Mouse (Mus musculus): ENCODE data around the gene Lgals4. TPM values are rescaled to one million over a fixed set of nuclear protein-coding genes. Genes with fewer than 3 reads are reported as not detected.

Gene Lgals4
- polyA plus RNA-seq, 1 experiment from 2014 or later = 5.7 TPM

DNA sequence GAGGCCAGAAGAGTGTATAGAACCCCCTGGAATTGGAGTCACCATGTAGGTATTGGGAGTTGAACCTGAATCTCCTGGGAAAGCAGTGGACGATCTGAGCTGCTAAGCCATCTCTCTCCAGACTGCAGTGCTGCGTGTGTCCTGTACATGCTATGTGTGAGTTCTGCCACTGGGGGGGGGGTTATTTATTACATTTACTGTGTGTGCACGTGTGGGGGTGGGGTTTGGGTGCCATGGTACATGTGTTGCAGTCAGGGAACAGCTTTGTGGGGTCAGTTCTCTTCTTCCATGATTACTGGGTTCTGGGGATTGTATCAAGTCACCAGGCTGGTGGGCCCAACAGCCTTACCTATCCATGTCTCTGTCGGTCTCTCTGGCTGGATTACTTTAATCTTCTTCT lies 26.8 kb upstream of the Lgals4 start:
- 82% methylated on average over 4 of the region's 4 CpGs for WGBS
- Histone ChIP-seq H3K4me1 (replicated peaks; ENCODE audit: control insufficient read depth, insufficient read depth, low read length) (peaks cover 26% of the 10 kb centered on the region), H3K27ac (ENCODE audit: low read length) (no peak overlapping the region), H3K4me3 (replicated peaks; ENCODE audit: low read length) (no peak overlapping the region), H3K27me3 (replicated peaks; ENCODE audit: control insufficient read depth, insufficient read depth, low read length) (no peaks in the 10 kb centered on the region), H3K9ac (replicated peaks; ENCODE audit: low read depth, low read length) (no peak overlapping the region), H3K4me2 (ENCODE audit: low read length) (no peak overlapping the region), H3K9me3 (ENCODE audit: control insufficient read depth, low read length) (no peaks in the 10 kb centered on the region), H3K36me3 (ENCODE audit: control insufficient read depth, insufficient read depth) (no peaks in the 10 kb centered on the region)
- no peak for ATAC-seq

DNA sequence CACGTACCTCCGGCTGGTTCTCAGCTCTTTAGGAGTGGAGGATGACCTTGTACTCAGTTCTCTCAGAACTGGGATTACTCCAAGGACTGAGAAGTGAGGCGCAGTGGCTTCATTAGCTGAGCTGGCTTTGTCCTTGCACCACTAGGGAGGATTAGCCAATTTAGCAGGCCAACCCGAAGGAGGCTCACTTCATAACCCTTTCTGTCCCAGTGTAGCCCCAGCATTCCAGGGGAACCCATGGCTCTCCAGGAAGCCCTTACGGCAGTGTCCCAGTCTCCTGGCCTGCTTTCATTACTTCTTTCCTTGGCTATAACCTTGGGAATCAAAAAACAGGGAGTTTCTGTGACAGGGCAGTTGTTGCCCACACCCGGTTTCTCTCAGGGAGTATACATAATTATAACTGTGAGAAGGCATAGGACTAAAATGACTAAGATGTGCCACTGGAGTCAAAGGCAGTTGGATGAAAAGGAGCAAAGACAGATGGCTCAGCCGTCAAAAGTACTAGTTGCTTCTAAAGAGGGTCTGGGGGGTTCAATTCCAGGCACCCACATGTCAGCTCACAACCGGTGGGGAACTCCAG lies 25.9 kb upstream of the Lgals4 start:
- WGBS = 24% methylated on average over 6 of the region's 8 CpGs
- peaks cover 30% of the 10 kb centered on the region for H3K4me1 ChIP-seq (replicated peaks; ENCODE audit: control insufficient read depth, insufficient read depth, low read length)
- no peak for ATAC-seq

DNA sequence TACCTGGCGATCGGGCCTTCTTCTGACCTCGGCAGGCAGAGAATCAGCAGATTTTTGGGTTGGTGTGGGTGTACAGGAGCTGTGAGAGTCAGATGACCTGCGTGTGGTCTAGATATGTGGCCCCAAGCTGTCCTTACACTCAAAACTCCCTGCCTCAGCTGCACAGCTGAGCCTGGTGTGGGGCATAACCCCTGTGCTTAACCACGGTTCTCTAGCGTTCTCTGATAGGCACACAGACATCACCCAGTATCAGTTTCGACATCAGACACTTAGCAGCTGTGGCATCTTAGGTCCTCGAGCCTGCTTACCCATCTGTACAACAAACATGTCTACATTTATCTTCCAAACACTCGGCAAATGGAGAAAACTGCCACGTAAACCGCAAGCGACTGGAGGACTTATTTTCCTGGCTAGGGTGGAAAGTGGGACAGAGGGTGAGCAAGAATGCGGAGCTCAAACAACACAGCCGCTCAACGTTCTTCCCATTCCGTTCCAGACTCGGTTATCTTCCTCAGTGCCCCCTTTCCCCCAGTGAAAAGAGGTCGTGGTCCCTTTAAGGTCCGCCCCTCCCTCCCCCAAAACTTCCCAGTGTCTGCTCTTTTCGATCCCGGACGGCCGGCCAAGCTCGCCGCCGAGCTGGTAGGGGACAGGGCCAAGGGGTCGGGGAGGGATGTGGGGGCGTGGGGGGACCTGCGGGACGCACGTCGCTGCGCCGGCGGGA lies 25.3 kb upstream of the Lgals4 start, which contains the start of gene Hnrnpl:
TSS of gene Hnrnpl (plus strand) at position 321 of the 721 bp plus-strand sequence.
- H3K36me3 ChIP-seq (ENCODE audit: control insufficient read depth, insufficient read depth) = peaks cover 4% of the 10 kb centered on the region
- peak; percentile 2 for ATAC-seq

More for the DNA sequence above, 25.9 kb upstream of the Lgals4 start:
- no peaks in the 10 kb centered on the region for H3K9me3 ChIP-seq (ENCODE audit: control insufficient read depth, low read length)
- H3K9ac ChIP-seq (replicated peaks; ENCODE audit: low read depth, low read length) = peak overlapping the region; percentile 98
- H3K36me3 ChIP-seq (ENCODE audit: control insufficient read depth, insufficient read depth) = no peaks in the 10 kb centered on the region
- peak overlapping the region; percentile 99 for H3K27ac ChIP-seq (ENCODE audit: low read length)
- no peaks in the 10 kb centered on the region for H3K27me3 ChIP-seq (replicated peaks; ENCODE audit: control insufficient read depth, insufficient read depth, low read length)
- peak overlapping the region; percentile 98 for H3K4me2 ChIP-seq (ENCODE audit: low read length)
- peak overlapping the region; percentile 92 for H3K4me3 ChIP-seq (replicated peaks; ENCODE audit: low read length)

DNA sequence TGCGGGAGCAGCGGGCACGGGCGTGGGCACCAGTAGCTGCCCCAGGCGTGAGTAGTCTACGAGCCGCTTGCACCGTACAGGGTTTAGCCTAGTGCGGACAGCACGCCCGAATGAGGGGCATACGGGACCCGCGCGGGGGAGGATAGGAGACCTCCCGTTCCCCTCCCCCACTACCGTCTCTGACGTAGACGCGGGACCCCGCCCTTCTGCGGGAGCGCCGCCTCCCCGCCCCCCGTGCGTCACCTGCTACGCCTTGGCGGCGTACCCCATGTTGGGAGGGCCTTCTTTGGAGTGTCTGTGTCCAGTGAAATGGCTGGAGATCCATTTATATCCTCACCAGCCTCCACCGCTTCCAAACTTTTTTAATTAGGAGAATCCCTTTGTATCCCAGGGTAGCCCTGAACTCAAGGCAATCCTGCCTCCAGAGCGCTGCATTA lies 24.7 kb upstream of the Lgals4 start:
- peak overlapping the region; percentile 99 for H3K27ac ChIP-seq (ENCODE audit: low read length)
- H3K9me3 ChIP-seq (ENCODE audit: control insufficient read depth, low read length) = no peaks in the 10 kb centered on the region
- H3K4me1 ChIP-seq (replicated peaks; ENCODE audit: control insufficient read depth, insufficient read depth, low read length) = peaks cover 33% of the 10 kb centered on the region
- H3K9ac ChIP-seq (replicated peaks; ENCODE audit: low read depth, low read length) = peak overlapping the region; percentile 98
- H3K4me2 ChIP-seq (ENCODE audit: low read length) = peak overlapping the region; percentile 98
- H3K36me3 ChIP-seq (ENCODE audit: control insufficient read depth, insufficient read depth) = peaks cover 10% of the 10 kb centered on the region
- ATAC-seq = peak; percentile 43
- H3K27me3 ChIP-seq (replicated peaks; ENCODE audit: control insufficient read depth, insufficient read depth, low read length) = no peaks in the 10 kb centered on the region
- peak overlapping the region; percentile 92 for H3K4me3 ChIP-seq (replicated peaks; ENCODE audit: low read length)
- WGBS = 0% methylated on average over 21 of the region's 32 CpGs

More for the DNA sequence above, 25.3 kb upstream of the Lgals4 start, which contains the start of gene Hnrnpl:
- no peaks in the 10 kb centered on the region for H3K9me3 ChIP-seq (ENCODE audit: control insufficient read depth, low read length)
- H3K4me1 ChIP-seq (replicated peaks; ENCODE audit: control insufficient read depth, insufficient read depth, low read length) = peaks cover 31% of the 10 kb centered on the region
- H3K4me3 ChIP-seq (replicated peaks; ENCODE audit: low read length) = peak within 1 kb of the TSS; percentile 92
- H3K27me3 ChIP-seq (replicated peaks; ENCODE audit: control insufficient read depth, insufficient read depth, low read length) = no peaks in the 10 kb centered on the region
- peak within 1 kb of the TSS; percentile 98 for H3K9ac ChIP-seq (replicated peaks; ENCODE audit: low read depth, low read length)
- H3K27ac ChIP-seq (ENCODE audit: low read length) = peak within 1 kb of the TSS; percentile 99
- WGBS = 3% methylated on average over 28 of the region's 35 CpGs
- H3K4me2 ChIP-seq (ENCODE audit: low read length) = peak within 1 kb of the TSS; percentile 98

DNA sequence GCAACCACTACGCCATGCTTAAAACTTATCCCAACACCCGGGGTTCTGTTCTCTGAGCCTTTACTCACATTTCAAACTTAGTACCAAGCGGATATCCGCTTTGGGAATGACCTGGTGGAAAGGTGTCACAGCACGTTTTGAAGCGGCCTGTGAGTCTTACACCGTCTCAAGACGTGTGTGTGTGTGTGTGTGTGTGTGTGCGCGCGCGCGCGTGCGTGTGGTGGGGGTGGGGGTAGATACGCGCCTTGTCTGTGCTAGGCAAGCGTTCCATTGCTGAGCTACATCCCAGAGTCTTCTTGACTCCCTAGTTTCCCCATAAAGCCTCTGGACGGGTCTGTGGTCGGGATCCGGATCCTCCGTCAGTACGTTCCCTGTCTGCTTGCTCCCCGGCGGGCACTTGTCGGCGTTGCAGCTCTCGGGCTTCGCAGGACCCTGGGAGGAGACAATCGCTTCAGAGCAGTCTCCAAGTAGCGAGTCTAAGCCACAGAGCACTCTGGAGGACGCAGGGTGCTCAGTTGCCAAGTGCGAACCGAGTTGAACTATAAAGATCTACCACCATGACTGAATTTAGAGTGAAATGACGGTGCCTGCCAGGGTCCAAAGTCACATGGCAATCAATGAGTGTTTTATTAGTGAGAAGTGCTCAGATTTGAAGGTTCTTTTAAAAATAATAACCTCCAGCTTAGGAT lies 24.1 kb upstream of the Lgals4 start:
- Histone ChIP-seq H3K36me3 (ENCODE audit: control insufficient read depth, insufficient read depth) (peaks cover 15% of the 10 kb centered on the region), H3K9ac (replicated peaks; ENCODE audit: low read depth, low read length) (peak overlapping the region; percentile 98), H3K9me3 (ENCODE audit: control insufficient read depth, low read length) (no peaks in the 10 kb centered on the region), H3K4me3 (replicated peaks; ENCODE audit: low read length) (peak overlapping the region; percentile 92), H3K27ac (ENCODE audit: low read length) (peak overlapping the region; percentile 99), H3K4me2 (ENCODE audit: low read length) (peak overlapping the region; percentile 98), H3K4me1 (replicated peaks; ENCODE audit: control insufficient read depth, insufficient read depth, low read length) (peaks cover 33% of the 10 kb centered on the region), H3K27me3 (replicated peaks; ENCODE audit: control insufficient read depth, insufficient read depth, low read length) (no peaks in the 10 kb centered on the region)
- whole genome bisulfite sequencing = under 1% methylated on average over 35 of the region's 35 CpGs
- 0 out of 2 replicates have a peak, but pooled peaks have one; percentile 6 for ATAC-seq

DNA sequence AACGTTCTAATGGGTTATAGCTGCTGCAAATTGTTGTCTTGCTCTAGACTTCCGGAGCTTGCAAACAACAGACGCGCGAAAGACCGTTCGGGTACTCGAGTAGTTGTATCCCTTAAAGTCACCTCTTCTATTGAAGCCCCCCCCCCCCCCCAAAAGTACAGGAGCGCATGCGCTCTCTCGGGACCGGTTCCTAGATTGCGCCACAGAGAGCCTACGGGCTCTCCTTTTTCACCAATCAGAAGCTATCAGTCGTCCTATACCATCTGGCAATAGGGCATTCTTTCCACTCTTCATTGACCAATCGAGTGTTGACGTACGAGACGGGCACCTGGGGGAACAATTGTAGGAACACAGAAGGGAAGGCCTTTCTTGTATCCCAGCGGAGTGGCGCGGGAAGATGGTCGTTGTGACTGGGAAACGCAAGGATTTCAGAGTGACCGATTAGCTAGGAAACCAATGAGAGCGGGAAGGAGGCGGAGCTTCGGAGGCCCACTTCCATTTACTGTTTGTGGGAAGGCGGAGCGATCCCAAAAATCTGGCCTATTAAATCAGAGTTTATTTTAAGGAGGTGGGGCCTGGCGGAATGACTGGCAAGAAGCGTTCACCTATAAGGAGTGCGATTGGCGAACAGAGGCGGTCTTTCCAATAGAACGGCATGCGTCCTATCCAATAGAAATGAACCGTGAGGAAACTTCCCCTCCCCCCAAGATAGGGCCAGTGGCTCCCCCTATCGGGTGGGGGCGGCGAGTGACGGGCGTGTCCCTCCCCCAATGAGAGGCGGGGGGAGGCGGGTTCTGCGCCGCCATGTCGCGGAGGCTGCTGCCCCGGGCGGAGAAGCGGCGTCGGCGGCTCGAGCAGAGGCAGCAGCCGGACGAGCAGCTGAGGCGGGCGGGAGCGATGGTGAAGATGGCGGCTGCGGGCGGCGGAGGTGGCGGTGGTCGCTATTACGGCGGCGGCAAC lies 23.3 kb upstream of the Lgals4 start:
- under 1% methylated on average over 62 of the region's 70 CpGs for WGBS
- peak overlapping the region; percentile 99 for H3K27ac ChIP-seq (ENCODE audit: low read length)
- H3K4me3 ChIP-seq (replicated peaks; ENCODE audit: low read length) = peak overlapping the region; percentile 92
- H3K9me3 ChIP-seq (ENCODE audit: control insufficient read depth, low read length) = no peaks in the 10 kb centered on the region
- H3K4me1 ChIP-seq (replicated peaks; ENCODE audit: control insufficient read depth, insufficient read depth, low read length) = peaks cover 33% of the 10 kb centered on the region
- H3K36me3 ChIP-seq (ENCODE audit: control insufficient read depth, insufficient read depth) = peaks cover 22% of the 10 kb centered on the region
- peak overlapping the region; percentile 98 for H3K4me2 ChIP-seq (ENCODE audit: low read length)
- H3K27me3 ChIP-seq (replicated peaks; ENCODE audit: control insufficient read depth, insufficient read depth, low read length) = no peaks in the 10 kb centered on the region
- peak overlapping the region; percentile 98 for H3K9ac ChIP-seq (replicated peaks; ENCODE audit: low read depth, low read length)
- peak; percentile 92 for ATAC-seq

DNA sequence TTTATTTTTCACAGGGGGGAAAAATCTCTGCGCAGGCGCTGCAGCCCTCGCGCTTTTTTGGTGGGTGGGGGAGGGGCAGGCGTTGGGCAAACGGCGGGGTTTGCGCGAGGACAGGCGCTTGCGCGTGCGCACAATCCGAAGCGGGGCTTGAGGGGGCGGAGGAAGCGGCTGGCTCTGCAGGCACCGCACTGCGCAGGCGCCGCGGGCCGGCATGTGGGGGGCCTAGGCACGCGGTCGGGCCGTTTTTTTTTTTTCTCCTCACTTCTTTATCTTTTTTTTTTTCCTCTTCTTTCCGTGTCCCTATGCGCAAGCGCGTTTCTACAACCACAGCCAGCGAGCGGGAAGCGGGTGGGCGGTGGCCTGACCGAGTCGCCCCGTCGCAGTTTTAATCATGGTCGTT lies 22.4 kb upstream of the Lgals4 start:
- H3K27ac ChIP-seq (ENCODE audit: low read length) = peak overlapping the region; percentile 98
- H3K4me2 ChIP-seq (ENCODE audit: low read length) = peak overlapping the region; percentile 94
- peak overlapping the region; percentile 92 for H3K9ac ChIP-seq (replicated peaks; ENCODE audit: low read depth, low read length)
- H3K9me3 ChIP-seq (ENCODE audit: control insufficient read depth, low read length) = no peaks in the 10 kb centered on the region
- WGBS = under 1% methylated on average over 39 of the region's 40 CpGs
- peak overlapping the region; percentile 92 for H3K4me3 ChIP-seq (replicated peaks; ENCODE audit: low read length)
- H3K4me1 ChIP-seq (replicated peaks; ENCODE audit: control insufficient read depth, insufficient read depth, low read length) = peaks cover 33% of the 10 kb centered on the region
- H3K27me3 ChIP-seq (replicated peaks; ENCODE audit: control insufficient read depth, insufficient read depth, low read length) = no peaks in the 10 kb centered on the region
- H3K36me3 ChIP-seq (ENCODE audit: control insufficient read depth, insufficient read depth) = peaks cover 30% of the 10 kb centered on the region
- peak; percentile 19 for ATAC-seq

DNA sequence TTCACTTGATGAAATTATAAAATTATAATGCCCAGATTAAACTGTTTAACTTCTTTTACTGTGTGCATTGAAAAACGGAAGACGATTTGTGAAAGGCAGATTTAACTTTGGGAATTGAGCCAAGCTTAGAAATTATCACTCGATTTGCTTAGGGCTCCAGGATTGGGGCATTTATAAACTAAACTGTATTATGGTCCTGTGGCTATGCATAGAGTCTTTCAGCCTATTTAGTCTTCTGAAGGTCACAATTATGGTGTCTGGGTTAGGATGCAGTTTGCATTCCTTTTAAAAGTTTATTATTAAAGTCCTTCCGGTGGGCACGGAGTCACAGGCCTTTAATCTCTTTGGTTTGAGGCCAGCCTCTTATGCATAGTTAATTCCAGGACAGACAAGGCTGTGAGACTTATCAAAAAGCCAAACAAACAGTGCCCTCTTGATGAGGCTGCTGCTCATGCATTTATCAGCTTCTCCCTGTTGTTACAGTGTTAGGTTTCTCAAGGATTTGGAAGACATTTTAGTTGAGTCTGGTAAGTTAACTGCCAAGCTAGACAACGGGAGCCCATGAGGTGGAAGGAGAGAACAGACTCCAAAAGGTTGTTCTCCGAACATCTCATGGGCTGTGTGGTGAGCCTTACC lies 21.9 kb upstream of the Lgals4 start:
- no peaks in the 10 kb centered on the region for H3K9me3 ChIP-seq (ENCODE audit: control insufficient read depth, low read length)
- peak overlapping the region; percentile 53; the same call in 1 of the 2 replicates for H3K27ac ChIP-seq (ENCODE audit: low read length)
- H3K9ac ChIP-seq (replicated peaks; ENCODE audit: low read depth, low read length) = peak overlapping the region; percentile 56
- peak overlapping the region; percentile 92 for H3K4me3 ChIP-seq (replicated peaks; ENCODE audit: low read length)
- 10% methylated on average over 7 of the region's 7 CpGs for WGBS
- no peaks in the 10 kb centered on the region for H3K27me3 ChIP-seq (replicated peaks; ENCODE audit: control insufficient read depth, insufficient read depth, low read length)
- no peak for ATAC-seq
- peaks cover 33% of the 10 kb centered on the region for H3K4me1 ChIP-seq (replicated peaks; ENCODE audit: control insufficient read depth, insufficient read depth, low read length)
- H3K4me2 ChIP-seq (ENCODE audit: low read length) = peak overlapping the region; percentile 94
- H3K36me3 ChIP-seq (ENCODE audit: control insufficient read depth, insufficient read depth) = peaks cover 35% of the 10 kb centered on the region

Measured in forebrain, embryonic 16.5 days (tissue).